In genomic region chrX:150510631-150511030, GRCm38 (mm10) we compare ENCODE assay signal across 9 mouse cellular contexts. TPM values are rescaled to one million over a fixed set of nuclear protein-coding genes. Genes with fewer than 3 reads are reported as not detected.
DNase-seq lines count a peak whose midpoint lies in the region; TF ChIP-seq lines count a peak whose summit lies in the region.
"Had no signal": no experiment of that assay in that cellular context is flagged by ENCODE, and none has a peak within 500 bp of the region (broad histone marks: within the 10 kb centered on the region; RNA-seq: fewer than 3 reads in every experiment).

No protein-coding gene starts in this region.

- DNase-seq in heart, adult 18-20 months, result peak; percentile 22 to 72
- no peak for DNase-seq in heart, adult 11 months
- DNase-seq in spleen, postnatal 36 days (ENCODE audit: low spot score in 2 of 2), result peak; percentile 19 to 50
- no peak for DNase-seq in spleen, adult 12 weeks (ENCODE audit: low spot score)
- DNase-seq in cerebellum, postnatal 14 days, result peak; percentile 55 to 63
- DNase-seq in lung, adult 2 months, result no peak
- DNase-seq in urinary bladder, postnatal 25 days (ENCODE audit: low spot score), result no peak
- DNase-seq in urinary bladder, postnatal 10 days (ENCODE audit: low spot score), result no peak

- no peak for TF ChIP-seq POLR2A in lung, adult 2 months (IDR thresholded peaks at IDR 0.05; ENCODE audit: borderline replicate concordance, extremely low read depth, low read depth, low read length)

- H3K4me1 ChIP-seq in lung, adult 2 months (ENCODE audit: control insufficient read depth, insufficient read depth, low read length), result no peaks in the 10 kb centered on the region
- H3K4me1 ChIP-seq: hindbrain, embryonic 15.5 days had no signal

- TF ChIP-seq CTCF in lung, adult 2 months (IDR thresholded peaks at IDR 0.05; ENCODE audit: insufficient read depth, low read length), result peak; percentile 32; the same call in 1 of the 2 replicates

- WGBS in lung, adult 2 months, result 32% methylated on average over 4 of the region's 4 CpGs

- H3K4me3 ChIP-seq in lung, adult 2 months (replicated peaks; ENCODE audit: extremely low read depth, low read depth, low read length), result no peak overlapping the region
- H3K4me3 ChIP-seq: hindbrain, embryonic 15.5 days had no signal

RNA-seq across cellular contexts. Expression of gene Alas2, which starts 36.5 kb away (rescaled TPM):
- 100 to 1,000 TPM; 100 to 122 TPM for total RNA-seq in heart, adult 18-20 months (2021)
- polyA plus RNA-seq in lung, adult 2 months (2012; rRNA removed), result 52.8 and 113 TPM in 2 replicates

RNA-seq across cellular contexts. Expression of gene Tmem29, which starts 51.7 kb away (rescaled TPM):
- total RNA-seq in heart, adult 18-20 months (2021), result 1 to 10 TPM; 3.1 to 3.2 TPM
- polyA plus RNA-seq in lung, adult 2 months (2012; rRNA removed), result 1.8 and 4.5 TPM in 2 replicates

Comparison
In these comparisons a context has a peak if more than half of its experiments do, and no peak if none do; other contexts are left out.
1. DNase-seq: peak in heart, adult 18-20 months (2 of 2), spleen, postnatal 36 days (2 of 2) and cerebellum, postnatal 14 days (2 of 2); none in heart, adult 11 months (single experiment), spleen, adult 12 weeks (single experiment), lung, adult 2 months (single experiment), urinary bladder, postnatal 25 days (single experiment) and urinary bladder, postnatal 10 days (single experiment).